Mouse (Mus musculus) limb, embryonic 10.5 days (tissue): ENCODE measurements at regions not wholly inside any gene's neighbourhood (a gene's known extent, or its start where the extent isn't known, plus 50 kb on each side); places are given as distances from the start of the nearest gene placed in this dataset.

Source experiments
- DNase-seq: peaks from one replicate; pipeline ENCODE4 v3.0.0-alpha.2; 2017; ENCODE audit warnings: low spot score
- H3K27ac ChIP-seq: fragments of 300-500 bp; sonication (generic); 2 replicates; pipeline ENCODE4 v1.5.1; 2016; ENCODE audit warnings: mild to moderate bottlenecking
- H3K27me3 ChIP-seq: fragments of 300-500 bp; sonication (generic); 2 replicates; pipeline ENCODE4 v1.6.1; 2016; ENCODE audit warnings: low read depth, mild to moderate bottlenecking; ENCODE audit not compliant: poor library complexity, severe bottlenecking
- H3K36me3 ChIP-seq: fragments of 300-500 bp; sonication (generic); 2 replicates; pipeline ENCODE4 v1.6.1; 2016; ENCODE audit warnings: mild to moderate bottlenecking, moderate library complexity
- H3K4me1 ChIP-seq: fragments of 300-500 bp; sonication (generic); 2 replicates; pipeline ENCODE4 v1.6.1; 2016
- H3K4me3 ChIP-seq: fragments of 300-500 bp; sonication (generic); 2 replicates; pipeline ENCODE4 v1.5.1; 2016; ENCODE audit warnings: mild to moderate bottlenecking, moderate library complexity
- H3K9me3 ChIP-seq: fragments of 300-500 bp; sonication (generic); replicated peaks from 2 replicates; pipeline ENCODE4 v1.6.1; 2016; ENCODE audit warnings: mild to moderate bottlenecking
- WGBS: fragments of 180-500 bp; shearing (Covaris S2); methylation state at CpG from one replicate; pipeline ENCODE4 v1.1.7; 2016; 5-methylcytosine and 5-hydroxymethylcytosine counted together

GRCm38 (mm10) chr11:33061570-33061969 is 85.6 kb downstream of the Fgf18 start:
- Histone ChIP-seq H3K4me3 (no peak overlapping the region), H3K36me3 (no peaks in the 10 kb centered on the region), H3K27me3 (no peaks in the 10 kb centered on the region), H3K4me1 (peaks cover 13% of the 10 kb centered on the region; the same call in 1 of the 2 replicates), H3K27ac (no peak overlapping the region), H3K9me3 (no peaks in the 10 kb centered on the region)
- DNase-seq = no peak
- 89% methylated on average over 4 of the region's 4 CpGs for WGBS

DNA sequence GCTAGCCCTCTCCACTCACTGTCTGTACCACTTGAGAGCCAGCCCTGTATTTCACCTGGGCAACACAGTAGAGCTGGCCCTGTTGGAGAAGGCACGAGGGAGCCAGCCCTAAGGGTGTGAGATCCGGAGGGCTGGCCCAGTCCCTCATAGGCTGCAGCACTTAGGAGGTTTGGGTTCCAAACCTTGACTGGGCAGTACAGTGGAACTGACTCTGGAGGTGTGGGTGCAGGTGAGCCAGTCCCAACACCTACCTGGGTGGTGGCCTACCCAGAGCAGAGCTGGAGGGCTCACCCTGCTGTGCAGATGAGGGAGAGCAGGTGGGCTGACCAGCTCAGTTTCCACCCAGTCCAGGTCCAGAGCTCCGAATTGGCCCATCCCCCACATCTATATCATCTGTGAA is 86.8 kb downstream of the Fgf18 start:
- 68% methylated on average over 3 of the region's 3 CpGs for WGBS
- H3K36me3 ChIP-seq = no peaks in the 10 kb centered on the region
- H3K27me3 ChIP-seq = no peaks in the 10 kb centered on the region
- no peak for DNase-seq
- H3K4me3 ChIP-seq = no peak overlapping the region
- 0 out of 2 replicates have a peak overlapping the region, but pooled peaks have one; percentile 22 for H3K27ac ChIP-seq
- H3K9me3 ChIP-seq = no peaks in the 10 kb centered on the region
- peaks cover 13% of the 10 kb centered on the region; the same call in 1 of the 2 replicates for H3K4me1 ChIP-seq

GRCm38 (mm10) chr11:33050216-33050615 is 97.0 kb downstream of the Fgf18 start:
- WGBS = 73% methylated on average over 12 of the region's 12 CpGs

DNA sequence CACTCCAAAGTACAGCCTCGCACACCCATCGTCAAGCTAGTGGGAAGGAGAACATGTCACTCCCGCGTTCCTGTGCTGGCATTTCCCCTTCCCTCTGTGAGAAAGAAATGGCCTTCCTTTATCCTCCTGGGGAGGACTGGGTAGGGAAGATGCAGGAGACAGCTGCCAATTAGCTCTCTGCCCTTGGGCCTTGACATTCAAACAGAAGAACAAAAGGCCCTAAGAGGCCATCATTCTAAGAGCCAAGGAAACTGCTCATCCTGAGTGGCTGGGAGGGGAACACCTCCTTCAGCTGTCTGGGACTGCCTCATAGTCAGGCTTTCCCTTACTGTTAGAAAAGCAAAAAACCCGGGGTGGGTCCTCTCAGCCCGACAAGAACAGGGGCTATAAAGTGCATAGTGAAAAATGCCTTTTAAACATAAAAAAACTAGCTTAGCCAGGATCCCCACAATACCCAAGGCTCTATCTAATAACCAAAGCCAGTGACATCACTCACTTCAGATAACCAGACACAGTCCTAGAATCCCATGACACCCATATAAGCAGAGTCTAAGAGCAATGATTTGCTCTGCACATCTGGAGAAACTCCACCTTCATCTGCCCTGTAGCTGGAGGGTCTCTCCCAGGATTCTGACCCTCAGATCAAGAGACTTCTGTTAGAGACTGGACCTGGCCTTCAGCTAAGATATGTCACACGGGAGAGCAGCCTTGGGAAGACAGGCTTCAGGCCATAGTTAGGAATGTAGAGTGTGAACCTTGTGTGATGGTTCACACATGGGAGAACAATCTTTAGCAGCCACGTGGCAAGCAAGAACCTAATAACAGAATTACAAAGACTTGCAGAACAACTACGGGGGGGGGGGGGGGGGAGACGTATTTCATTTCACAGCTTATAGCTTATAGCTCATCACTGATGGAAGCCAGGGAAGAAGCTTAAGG is 107.1 kb downstream of the Fgf18 start:
- Histone ChIP-seq H3K4me3 (no peak overlapping the region), H3K9me3 (no peaks in the 10 kb centered on the region), H3K27me3 (no peaks in the 10 kb centered on the region), H3K36me3 (no peaks in the 10 kb centered on the region), H3K27ac (no peak overlapping the region), H3K4me1 (no peaks in the 10 kb centered on the region)
- WGBS = 85% methylated on average over 10 of the region's 10 CpGs
- no peak for DNase-seq

More at GRCm38 (mm10) chr11:33050216-33050615, 97.0 kb downstream of the Fgf18 start:
- no peaks in the 10 kb centered on the region for H3K27me3 ChIP-seq
- no peak overlapping the region for H3K4me3 ChIP-seq
- peaks cover 17% of the 10 kb centered on the region for H3K4me1 ChIP-seq
- H3K36me3 ChIP-seq = no peaks in the 10 kb centered on the region
- H3K27ac ChIP-seq = peak overlapping the region; percentile 6; the same call in 1 of the 2 replicates
- no peak for DNase-seq
- no peaks in the 10 kb centered on the region for H3K9me3 ChIP-seq

DNA sequence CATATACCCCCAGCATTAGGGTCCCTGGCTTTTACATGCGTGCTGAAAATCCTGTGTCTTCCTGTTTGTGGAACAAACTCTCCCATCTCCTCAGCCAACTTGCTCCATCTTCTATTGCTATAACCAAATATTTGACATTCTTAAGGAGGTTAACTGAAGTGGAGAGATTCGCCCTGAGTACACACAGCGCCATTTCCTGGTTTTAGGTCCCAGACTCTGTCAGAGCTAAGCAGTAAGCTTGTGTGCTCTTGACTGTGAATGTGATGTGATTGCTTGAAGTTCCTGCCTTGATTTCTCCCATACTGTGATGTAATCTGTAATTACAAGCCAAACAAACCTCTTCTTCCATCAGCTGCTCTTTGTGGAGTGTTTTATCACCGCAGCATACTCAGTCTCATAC is 110.8 kb downstream of the Fgf18 start:
- DNase-seq = no peak

DNA sequence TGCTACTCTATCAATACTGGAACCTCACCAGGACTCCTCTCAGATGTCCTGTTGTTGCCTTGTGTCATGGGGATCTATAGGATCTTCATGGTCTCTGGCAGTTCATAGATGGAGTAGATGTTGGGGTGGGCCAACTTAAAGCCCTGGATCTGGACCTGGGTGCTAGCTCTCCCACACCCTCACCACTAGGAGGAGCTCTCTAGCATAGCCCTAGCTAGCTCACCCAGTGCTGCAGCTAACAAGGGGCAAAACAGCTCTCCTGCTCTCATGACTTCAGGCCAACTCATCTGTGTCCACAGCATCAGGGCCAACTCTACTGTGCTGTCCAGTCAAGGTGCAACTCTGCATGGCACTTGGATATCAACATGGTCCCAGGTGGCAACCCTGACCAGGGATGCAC is 118.3 kb downstream of the Fgf18 start:
- H3K27ac ChIP-seq = no peak overlapping the region
- no peak for DNase-seq
- H3K9me3 ChIP-seq = no peaks in the 10 kb centered on the region
- H3K36me3 ChIP-seq = no peaks in the 10 kb centered on the region
- H3K27me3 ChIP-seq = no peaks in the 10 kb centered on the region
- no peak overlapping the region for H3K4me3 ChIP-seq
- H3K4me1 ChIP-seq = no peaks in the 10 kb centered on the region

More for the DNA sequence above, 110.8 kb downstream of the Fgf18 start:
- Histone ChIP-seq H3K27me3 (no peaks in the 10 kb centered on the region), H3K27ac (no peak overlapping the region), H3K4me3 (no peak overlapping the region), H3K4me1 (no peaks in the 10 kb centered on the region), H3K9me3 (no peaks in the 10 kb centered on the region), H3K36me3 (no peaks in the 10 kb centered on the region)
- 94% methylated on average over 4 of the region's 4 CpGs for WGBS

GRCm38 (mm10) chr11:33027121-33027520 is 120.1 kb downstream of the Fgf18 start:
- no peaks in the 10 kb centered on the region for H3K4me1 ChIP-seq
- H3K27me3 ChIP-seq = no peaks in the 10 kb centered on the region
- no peak overlapping the region for H3K27ac ChIP-seq
- H3K9me3 ChIP-seq = no peaks in the 10 kb centered on the region
- H3K36me3 ChIP-seq = no peaks in the 10 kb centered on the region
- 93% methylated on average over 6 of the region's 6 CpGs for WGBS
- no peak overlapping the region for H3K4me3 ChIP-seq
- DNase-seq = no peak

- H3K4me3 ChIP-seq = no peak overlapping the region
- WGBS = 75% methylated on average over 17 of the region's 17 CpGs
- no peaks in the 10 kb centered on the region for H3K9me3 ChIP-seq
- peak overlapping the region; percentile 62 for H3K27ac ChIP-seq
- H3K36me3 ChIP-seq = no peaks in the 10 kb centered on the region
- peaks cover 14% of the 10 kb centered on the region for H3K4me1 ChIP-seq
- no peak for DNase-seq
- no peaks in the 10 kb centered on the region for H3K27me3 ChIP-seq
Observed at GRCm38 (mm10) chr11:33013229-33014185, 133.7 kb downstream of the Fgf18 start.

GRCm38 (mm10) chr11:33012384-33013160 is 134.6 kb downstream of the Fgf18 start:
- Histone ChIP-seq H3K36me3 (no peaks in the 10 kb centered on the region), H3K27ac (no peak overlapping the region), H3K27me3 (no peaks in the 10 kb centered on the region), H3K4me3 (no peak overlapping the region), H3K9me3 (no peaks in the 10 kb centered on the region), H3K4me1 (peaks cover 14% of the 10 kb centered on the region)
- DNase-seq = no peak
- 83% methylated on average over 14 of the region's 14 CpGs for WGBS

GRCm38 (mm10) chr11:33008611-33009010 is 138.6 kb downstream of the Fgf18 start:
- H3K27me3 ChIP-seq = no peaks in the 10 kb centered on the region
- H3K36me3 ChIP-seq = no peaks in the 10 kb centered on the region
- no peak overlapping the region for H3K4me3 ChIP-seq
- no peaks in the 10 kb centered on the region for H3K9me3 ChIP-seq
- H3K27ac ChIP-seq = no peak overlapping the region
- peaks cover 27% of the 10 kb centered on the region for H3K4me1 ChIP-seq
- DNase-seq = peak; percentile 20

GRCm38 (mm10) chr11:33007826-33008530 is 139.2 kb downstream of the Fgf18 start:
- DNase-seq = peak; percentile 20
- Histone ChIP-seq H3K4me3 (no peak overlapping the region), H3K4me1 (peaks cover 21% of the 10 kb centered on the region), H3K27ac (no peak overlapping the region), H3K36me3 (no peaks in the 10 kb centered on the region), H3K9me3 (no peaks in the 10 kb centered on the region), H3K27me3 (no peaks in the 10 kb centered on the region)
- WGBS = 89% methylated on average over 11 of the region's 11 CpGs

DNA sequence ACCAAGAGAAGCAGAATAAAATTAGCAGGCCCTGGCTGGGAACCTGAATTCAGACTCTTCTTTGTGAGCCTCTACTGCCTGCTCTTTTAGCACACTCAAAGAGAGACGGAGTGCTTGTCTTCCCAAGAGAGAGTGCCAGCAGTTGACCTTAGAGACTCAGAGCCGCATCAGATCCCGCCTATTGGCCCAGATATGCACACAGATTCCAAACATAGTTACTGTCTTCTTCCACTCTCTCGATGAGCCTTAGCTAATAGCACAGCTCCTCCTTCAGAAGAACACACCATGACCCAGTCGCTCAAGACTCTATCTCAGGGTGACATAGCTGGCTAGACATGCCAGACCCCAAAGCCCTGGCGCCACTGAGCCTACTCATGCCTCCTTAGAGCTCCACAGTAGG is 139.8 kb downstream of the Fgf18 start:
- Histone ChIP-seq H3K27ac (no peak overlapping the region), H3K27me3 (no peaks in the 10 kb centered on the region), H3K4me1 (peaks cover 18% of the 10 kb centered on the region), H3K9me3 (no peaks in the 10 kb centered on the region), H3K36me3 (no peaks in the 10 kb centered on the region), H3K4me3 (no peak overlapping the region)
- 88% methylated on average over 6 of the region's 6 CpGs for WGBS
- no peak for DNase-seq
